Mouse (Mus musculus): ENCODE results near the gene Dlec1.

DNA sequence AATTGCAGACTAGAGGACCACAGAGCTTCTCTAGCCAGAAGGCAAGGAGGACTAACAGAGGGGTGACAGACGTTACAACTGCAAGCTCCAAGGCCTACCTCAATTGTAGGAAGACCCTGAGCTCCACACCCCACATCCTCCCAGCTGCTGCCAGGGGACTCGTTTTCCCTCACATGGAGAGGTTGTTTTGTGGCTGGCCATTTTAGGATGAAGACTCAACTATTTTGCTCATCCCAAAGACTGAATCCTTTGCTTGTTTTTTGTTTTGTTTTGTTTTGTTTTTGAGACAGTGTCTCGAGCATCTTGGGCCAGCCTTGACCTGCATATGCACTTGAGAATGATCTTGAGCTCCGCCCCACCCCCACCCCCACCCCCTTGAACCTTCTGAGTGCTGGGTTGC, 56.6 kb downstream of the Dlec1 start, which contains the start of gene Gm47289:
- TF ChIP-seq EP300 (IDR thresholded peaks at IDR 0.05; ENCODE audit: insufficient read depth, low read depth, low read length) (no peak), CTCF (IDR thresholded peaks at IDR 0.05; ENCODE audit: low read depth, low read length) (no peak), POLR2A (IDR thresholded peaks at IDR 0.05; ENCODE audit: insufficient read depth, low read length) (no peak)

All from ES-Bruce4 (cell line).